Mouse (Mus musculus) bone marrow, adult 2 months (tissue): Measurements from ENCODE around the gene Spcs2.

Experiments used
- CTCF ChIP-seq: fragments of 200-500 bp; IDR thresholded peaks from 2 replicates; pipeline ENCODE4 v1.5.1; 2011; ENCODE audit warnings: low read length, control low read depth; ENCODE audit not compliant: control insufficient read depth, insufficient read depth
- POLR2A ChIP-seq: fragments of 200-500 bp; IDR thresholded peaks from 2 replicates; pipeline ENCODE4 v1.6.1; 2011; ENCODE audit warnings: low read depth, mild to moderate bottlenecking, control low read depth, low read length, borderline replicate concordance; ENCODE audit not compliant: control insufficient read depth

DNA sequence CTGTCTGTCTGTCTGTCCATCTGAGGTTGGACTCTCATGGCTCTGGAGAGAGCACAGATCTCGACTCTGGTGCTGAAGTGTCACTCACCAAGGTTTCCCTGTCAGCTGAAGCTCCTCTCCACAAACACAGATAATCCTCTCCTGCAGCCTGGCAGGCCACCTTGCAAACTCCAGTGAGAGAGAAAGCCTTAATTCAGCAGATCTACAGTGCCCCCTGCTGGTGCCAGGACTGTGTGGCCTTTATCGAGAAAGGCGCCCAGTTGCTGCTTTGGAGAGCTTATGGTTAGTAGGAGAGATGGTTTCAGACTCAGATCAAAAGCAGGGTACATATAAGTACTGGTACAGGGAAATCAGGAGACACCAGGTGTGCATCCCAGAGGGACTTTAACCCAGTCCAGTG, 13.1 kb upstream of the Spcs2 start:
- TF ChIP-seq CTCF (peak; percentile 85), POLR2A (no peak)
